Mouse (Mus musculus) limb, embryonic 11.5 days (tissue): Measurements from ENCODE around the gene Zfp629. TPM values are rescaled to one million over a fixed set of nuclear protein-coding genes. Genes with fewer than 3 reads are reported as not detected.
A peak's percentile ranks its signal among the peaks of the same experiment; 100 is the strongest.

Experiments
- ATAC-seq: fragments of 200-750 bp; cut with Nextera tagmentation; 2 replicates; pipeline ENCODE4 v1.8.0; 2017; ENCODE audit warnings: low read depth; ENCODE audit not compliant: insufficient number of reproducible peaks, low FRiP score, low TSS enrichment
- DNase-seq: peaks from one replicate; pipeline ENCODE4 v3.0.0-alpha.2; 2015; ENCODE audit warnings: low spot score
- H3K27ac ChIP-seq: fragments of 300-500 bp; sonication (generic); replicated peaks from 2 replicates; pipeline ENCODE4 v1.5.1; 2014; ENCODE audit warnings: low read depth, mild to moderate bottlenecking, low read length
- H3K27me3 ChIP-seq: fragments of 300-500 bp; sonication (generic); 2 replicates; pipeline ENCODE4 v1.6.1; 2014; ENCODE audit warnings: mild to moderate bottlenecking, low read length, mixed read lengths; ENCODE audit not compliant: control insufficient read depth, insufficient read depth
- H3K36me3 ChIP-seq: fragments of 300-500 bp; sonication (generic); 2 replicates; pipeline ENCODE4 v1.6.1; 2014; ENCODE audit warnings: mild to moderate bottlenecking, low read length, moderate library complexity, mixed read lengths; ENCODE audit not compliant: control insufficient read depth, insufficient read depth
- H3K4me1 ChIP-seq: fragments of 300-500 bp; sonication (generic); 2 replicates; pipeline ENCODE4 v1.6.1; 2014; ENCODE audit warnings: low read length, mixed read lengths; ENCODE audit not compliant: control insufficient read depth, insufficient read depth
- H3K4me2 ChIP-seq: fragments of 300-500 bp; sonication (generic); 2 replicates; pipeline ENCODE4 v1.6.1; 2014; ENCODE audit warnings: low read depth, mild to moderate bottlenecking, moderate library complexity; ENCODE audit not compliant: severe bottlenecking
- H3K4me3 ChIP-seq: fragments of 300-500 bp; sonication (generic); 2 replicates; pipeline ENCODE4 v1.5.1; 2014; ENCODE audit warnings: low read depth, low read length
- H3K9ac ChIP-seq: fragments of 300-500 bp; sonication (generic); 2 replicates; pipeline ENCODE4 v1.6.1; 2014; ENCODE audit warnings: mild to moderate bottlenecking, low read length
- H3K9me3 ChIP-seq: fragments of 300-500 bp; sonication (generic); 2 replicates; pipeline ENCODE4 v1.6.1; 2016; ENCODE audit warnings: low read length; ENCODE audit not compliant: control insufficient read depth
- WGBS: fragments of 180-500 bp; shearing (Covaris S2); extraction: QIAGEN DNeasy Blood & Tissue Kit; methylation state at CpG from one replicate; pipeline ENCODE4 v1.1.7; 2014; 5-methylcytosine and 5-hydroxymethylcytosine counted together
- polyA plus RNA-seq: library from polyadenylated mRNA; unstranded; fragments of >200 nt; fragmentation: Nextera tagmentation; extraction: Ambion mirVana; gene quantifications from 2 replicates; pipeline ENCODE4 v1.2.1, GENCODE M21; 2014

Gene Zfp629
- polyA plus RNA-seq, 1 experiment from 2014 or later, result 28.0 TPM

DNA sequence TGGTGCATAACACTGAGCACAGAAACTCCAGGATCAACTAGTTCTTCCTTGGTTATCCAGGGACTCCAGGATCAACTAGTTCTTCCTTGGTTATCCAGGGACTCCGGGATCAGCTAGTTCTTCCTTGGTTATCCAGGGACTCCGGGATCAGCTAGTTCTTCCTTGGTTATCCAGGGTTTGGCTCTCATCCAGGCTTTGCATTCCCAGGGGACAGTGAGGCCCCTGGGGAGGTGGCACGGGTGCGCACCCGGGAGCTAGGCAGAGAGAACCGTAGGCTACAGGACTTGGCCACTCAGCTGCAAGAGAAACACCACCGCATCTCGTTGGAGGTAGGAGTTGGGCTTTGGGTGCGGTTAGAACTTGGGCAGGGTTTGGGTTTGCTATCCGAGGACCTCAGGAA is 24.5 kb downstream of the Zfp629 start:
- ATAC-seq, result no peak

DNA sequence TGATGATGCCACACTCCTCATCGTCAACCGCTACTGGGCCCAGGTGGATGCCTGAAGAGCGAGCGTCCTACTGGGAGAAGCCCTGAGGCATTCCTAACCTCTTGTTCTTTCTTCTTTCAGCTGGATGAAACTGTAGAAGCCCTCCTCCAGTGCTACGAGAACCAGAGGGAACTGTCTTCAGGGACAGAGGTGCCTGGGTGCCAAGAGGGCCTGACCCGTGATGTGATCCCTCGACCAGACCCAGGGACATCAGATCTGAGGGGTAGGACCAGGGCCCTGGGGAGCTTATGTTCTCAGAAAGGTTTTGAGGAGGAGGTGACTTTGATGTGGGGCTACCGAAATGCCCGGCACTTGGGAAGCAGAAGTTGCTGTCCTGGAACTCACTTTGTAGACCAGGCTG is 26.0 kb downstream of the Zfp629 start:
- Histone ChIP-seq H3K27ac (no peak overlapping the region), H3K9ac (no peak overlapping the region), H3K27me3 (no peaks in the 10 kb centered on the region), H3K4me3 (peak overlapping the region; percentile 91; the same call in 1 of the 2 replicates), H3K36me3 (peaks cover 20% of the 10 kb centered on the region), H3K9me3 (no peaks in the 10 kb centered on the region), H3K4me2 (peak overlapping the region; percentile 72; the same call in 1 of the 2 replicates), H3K4me1 (peaks cover 3% of the 10 kb centered on the region)
- DNase-seq (no peak), ATAC-seq (no peak)
- WGBS, result 94% methylated on average over 9 of the region's 9 CpGs

More for the DNA sequence above, 24.5 kb downstream of the Zfp629 start:
- DNase-seq, result no peak
- Histone ChIP-seq H3K27ac (no peak overlapping the region), H3K9me3 (no peaks in the 10 kb centered on the region), H3K4me1 (peaks cover 3% of the 10 kb centered on the region), H3K9ac (no peak overlapping the region), H3K27me3 (no peaks in the 10 kb centered on the region), H3K4me2 (no peak overlapping the region), H3K4me3 (no peak overlapping the region), H3K36me3 (peaks cover 32% of the 10 kb centered on the region)
- WGBS, result 95% methylated on average over 10 of the region's 10 CpGs

DNA sequence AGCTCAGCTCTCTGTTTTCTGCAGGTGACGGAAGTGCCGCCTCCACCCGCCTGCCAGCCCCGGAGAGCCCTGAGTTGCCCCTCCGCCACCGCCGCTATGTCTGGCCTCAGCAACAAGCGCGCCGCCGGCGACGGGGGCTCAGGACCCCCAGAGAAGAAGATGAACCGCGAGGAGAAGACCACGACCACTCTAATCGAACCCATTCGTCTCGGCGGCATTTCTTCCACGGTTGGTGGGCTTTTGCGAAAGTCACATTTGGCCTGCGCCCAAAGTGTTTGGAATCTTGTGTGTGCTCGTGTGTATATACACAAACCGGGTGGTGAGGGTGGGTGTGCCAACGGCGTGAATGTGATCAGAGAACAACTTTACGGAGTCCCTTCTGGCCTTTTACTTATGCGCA is 26.7 kb downstream of the Zfp629 start:
- H3K27me3 ChIP-seq, result no peaks in the 10 kb centered on the region
- ATAC-seq (no peak), DNase-seq (no peak)
- peaks cover 17% of the 10 kb centered on the region for H3K36me3 ChIP-seq
- peak overlapping the region; percentile 79 for H3K9ac ChIP-seq
- peak overlapping the region; percentile 91 for H3K4me3 ChIP-seq
- no peak overlapping the region for H3K27ac ChIP-seq
- no peaks in the 10 kb centered on the region for H3K9me3 ChIP-seq
- WGBS, result 6% methylated on average over 29 of the region's 29 CpGs
- H3K4me1 ChIP-seq, result peaks cover 3% of the 10 kb centered on the region
- H3K4me2 ChIP-seq, result peak overlapping the region; percentile 72

DNA sequence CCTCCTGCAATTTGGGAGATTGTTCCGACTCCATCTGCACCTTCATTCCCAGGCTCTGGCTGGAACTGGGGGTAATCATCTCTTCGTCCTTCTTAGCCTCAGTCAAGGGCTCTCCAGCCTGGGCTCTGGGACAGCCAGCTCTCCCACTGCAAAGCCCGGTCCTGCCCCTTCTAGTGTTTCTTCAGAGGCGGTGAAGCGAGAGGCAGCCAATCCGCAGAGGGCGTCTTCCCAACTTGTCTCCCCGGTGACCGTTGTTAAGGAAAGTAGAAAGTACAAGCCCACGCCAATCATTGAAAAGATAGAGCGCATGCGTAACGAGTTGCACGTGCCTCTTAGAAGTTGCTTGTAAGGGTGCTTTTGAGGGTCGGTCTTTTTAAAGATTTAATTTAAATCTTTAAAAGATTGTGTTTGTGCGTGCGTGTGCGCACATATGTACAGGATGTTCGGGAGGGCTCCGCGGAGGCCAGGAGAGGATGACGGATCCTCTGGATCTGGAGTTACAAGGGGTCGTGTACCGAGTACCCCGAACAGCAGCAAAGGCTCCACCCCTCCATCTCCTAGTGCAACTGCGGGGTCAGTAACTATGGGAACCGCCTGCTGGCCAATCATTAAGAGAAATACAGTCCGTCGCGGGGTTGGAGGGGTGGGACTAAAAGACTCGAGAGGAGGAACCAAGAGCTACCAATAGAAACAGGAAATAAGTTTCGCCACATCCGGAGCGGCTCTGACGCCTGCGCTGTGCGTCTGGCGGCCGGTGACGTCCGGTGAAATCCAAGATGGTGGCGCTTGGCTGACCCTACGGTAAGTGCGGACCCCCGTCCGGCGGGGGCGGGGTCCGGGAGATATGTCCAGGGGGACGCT is 27.4 kb downstream of the Zfp629 start, which contains the start of the genes Ccdc189 and Rnf40:
TSS of gene Ccdc189 (minus strand) at position 585 of the 861 bp plus-strand sequence.
TSS of gene Rnf40 (plus strand) at position 757 of the 861 bp plus-strand sequence.
- Histone ChIP-seq H3K4me2 (peak within 1 kb of the TSS; percentile 72), H3K27ac (peak within 1 kb of the TSS; percentile 30; the same call in 1 of the 2 replicates), H3K36me3 (peaks cover 18% of the 10 kb centered on the region), H3K4me1 (peaks cover 3% of the 10 kb centered on the region), H3K9ac (peak within 1 kb of the TSS; percentile 79), H3K27me3 (no peaks in the 10 kb centered on the region), H3K4me3 (peak within 1 kb of the TSS; percentile 91), H3K9me3 (no peaks in the 10 kb centered on the region)
- WGBS, result under 1% methylated on average over 50 of the region's 50 CpGs
- ATAC-seq (peak; percentile 99), DNase-seq (peak; percentile 94)

DNA sequence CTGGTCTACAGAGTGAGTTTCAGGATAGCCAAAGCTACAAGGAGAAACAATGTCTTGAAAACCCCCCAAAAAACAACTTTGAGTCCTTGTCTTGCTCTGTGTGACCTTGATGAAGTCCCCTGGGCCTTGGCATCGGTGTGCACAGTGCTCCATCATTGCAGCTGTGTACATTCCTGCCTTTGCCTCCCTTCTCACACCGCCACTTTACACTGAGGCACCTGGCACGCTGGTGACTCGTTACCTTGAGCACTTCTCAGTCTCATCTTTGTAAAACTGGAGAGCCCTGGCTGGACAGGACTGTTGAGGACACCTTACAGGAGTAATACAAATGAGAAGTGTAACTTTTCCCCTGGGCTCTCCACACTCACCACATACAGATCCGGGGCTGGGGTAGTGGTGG is 28.4 kb downstream of the Zfp629 start:
- no peak for ATAC-seq
- DNase-seq, result no peak
- Histone ChIP-seq H3K36me3 (peaks cover 19% of the 10 kb centered on the region), H3K27me3 (no peaks in the 10 kb centered on the region), H3K4me2 (peak overlapping the region; percentile 72), H3K9ac (no peak overlapping the region), H3K4me1 (peaks cover 3% of the 10 kb centered on the region), H3K4me3 (peak overlapping the region; percentile 91), H3K27ac (peak overlapping the region; percentile 30; the same call in 1 of the 2 replicates), H3K9me3 (no peaks in the 10 kb centered on the region)
- 63% methylated on average over 5 of the region's 5 CpGs for WGBS

DNA sequence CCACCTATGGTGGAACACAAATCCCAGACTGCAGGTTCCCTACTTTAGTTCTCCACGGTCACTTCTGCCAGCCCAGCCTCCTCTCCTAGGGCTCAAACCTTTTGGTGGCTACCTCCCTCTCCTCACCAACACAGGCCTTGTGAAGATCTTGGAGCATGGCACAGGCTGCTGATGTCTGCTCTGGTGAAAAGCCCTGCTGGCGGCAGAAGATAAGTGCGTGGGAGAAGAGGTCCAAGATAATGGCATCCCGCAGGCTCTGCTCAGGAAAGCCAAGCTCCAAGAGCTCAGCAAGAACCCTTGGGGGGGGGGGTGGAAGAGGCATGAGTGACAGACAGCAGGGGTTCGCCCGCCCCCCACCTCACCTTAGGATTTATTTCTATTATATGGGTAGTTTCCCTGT is 29.4 kb downstream of the Zfp629 start:
- DNase-seq, result no peak
- Histone ChIP-seq H3K9ac (no peak overlapping the region), H3K27me3 (no peaks in the 10 kb centered on the region), H3K4me1 (peaks cover 3% of the 10 kb centered on the region), H3K4me3 (no peak overlapping the region), H3K9me3 (no peaks in the 10 kb centered on the region), H3K4me2 (no peak overlapping the region), H3K27ac (no peak overlapping the region), H3K36me3 (peaks cover 15% of the 10 kb centered on the region; the same call in 1 of the 2 replicates)
- 89% methylated on average over 6 of the region's 6 CpGs for WGBS
- no peak for ATAC-seq

DNA sequence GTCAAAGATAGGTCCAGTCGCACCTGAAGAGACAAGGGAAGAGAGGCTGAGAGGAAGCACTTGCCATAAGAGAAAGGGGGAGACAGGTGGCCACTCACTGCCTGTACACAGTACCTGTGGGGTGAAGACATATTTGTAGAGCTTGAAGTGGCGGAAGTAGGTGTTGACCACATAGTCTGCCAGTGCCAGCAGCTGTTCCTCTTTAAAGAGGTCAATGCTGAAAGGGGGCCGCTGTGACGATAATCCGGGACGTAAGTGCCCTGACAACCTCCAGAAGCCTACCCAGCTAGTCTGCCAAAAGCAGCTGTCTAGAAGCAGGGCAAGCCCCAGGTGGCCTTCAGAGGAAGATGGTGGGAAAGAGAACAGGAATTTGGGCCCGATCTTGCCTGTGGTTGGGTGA is 30.6 kb downstream of the Zfp629 start:
- H3K27me3 ChIP-seq, result no peaks in the 10 kb centered on the region
- no peak overlapping the region for H3K4me3 ChIP-seq
- H3K4me1 ChIP-seq, result peaks cover 3% of the 10 kb centered on the region
- H3K9ac ChIP-seq, result no peak overlapping the region
- no peak overlapping the region for H3K4me2 ChIP-seq
- no peaks in the 10 kb centered on the region for H3K9me3 ChIP-seq
- 85% methylated on average over 7 of the region's 7 CpGs for WGBS
- DNase-seq (no peak), ATAC-seq (no peak)
- peaks cover 11% of the 10 kb centered on the region; the same call in 1 of the 2 replicates for H3K36me3 ChIP-seq
- no peak overlapping the region for H3K27ac ChIP-seq

DNA sequence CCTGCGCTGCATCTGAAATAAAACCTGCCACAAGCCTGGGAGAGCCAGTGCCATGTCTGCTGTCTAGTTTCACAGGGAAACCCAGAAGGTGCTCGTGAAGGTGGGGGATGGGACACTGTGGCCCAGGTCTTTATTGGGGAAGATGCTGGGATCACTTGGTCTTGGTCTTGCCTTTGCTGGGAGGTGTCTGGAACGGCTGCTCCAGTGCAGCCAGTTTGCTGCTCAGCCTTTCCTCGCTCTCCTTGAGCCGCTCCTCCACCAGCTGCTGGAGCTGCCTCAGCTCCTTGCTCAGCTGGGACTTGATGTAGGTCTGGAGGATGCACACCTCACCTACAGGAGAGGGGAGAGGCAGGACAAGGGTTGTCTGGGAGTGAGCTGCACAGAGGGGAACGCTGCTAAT is 32.3 kb downstream of the Zfp629 start:
- Histone ChIP-seq H3K4me3 (no peak overlapping the region), H3K4me2 (no peak overlapping the region), H3K27ac (no peak overlapping the region), H3K27me3 (no peaks in the 10 kb centered on the region), H3K36me3 (peaks cover 19% of the 10 kb centered on the region; the same call in 1 of the 2 replicates), H3K9me3 (no peaks in the 10 kb centered on the region), H3K9ac (no peak overlapping the region), H3K4me1 (no peaks in the 10 kb centered on the region)
- WGBS, result 90% methylated on average over 6 of the region's 6 CpGs
- ATAC-seq (no peak), DNase-seq (no peak)
